Mouse (Mus musculus): Measurements from ENCODE around the gene Slc22a12.

Gene Slc22a12

DNA sequence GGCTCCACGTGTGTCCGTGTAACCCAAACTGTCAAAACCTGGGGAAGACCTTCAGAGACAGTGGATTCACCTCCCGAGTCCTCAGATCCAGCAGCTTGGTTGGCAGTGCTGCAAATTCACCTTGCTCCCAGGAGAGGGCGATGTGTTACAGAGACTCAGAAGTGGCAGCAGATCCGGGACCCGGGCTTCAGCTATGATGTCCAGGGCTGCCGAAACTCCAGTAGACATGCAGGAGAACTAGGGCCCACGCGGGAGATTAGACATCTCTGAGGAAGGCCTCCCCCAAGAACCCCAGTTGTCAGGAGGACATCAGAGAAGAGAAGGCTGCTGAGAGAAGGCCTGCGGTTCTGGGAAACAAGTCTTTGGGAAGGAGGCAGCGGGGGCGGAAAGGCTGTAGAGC, 50.7 kb downstream of the Slc22a12 start:
- peak; percentile 88 to 90 for DNase-seq

DNA sequence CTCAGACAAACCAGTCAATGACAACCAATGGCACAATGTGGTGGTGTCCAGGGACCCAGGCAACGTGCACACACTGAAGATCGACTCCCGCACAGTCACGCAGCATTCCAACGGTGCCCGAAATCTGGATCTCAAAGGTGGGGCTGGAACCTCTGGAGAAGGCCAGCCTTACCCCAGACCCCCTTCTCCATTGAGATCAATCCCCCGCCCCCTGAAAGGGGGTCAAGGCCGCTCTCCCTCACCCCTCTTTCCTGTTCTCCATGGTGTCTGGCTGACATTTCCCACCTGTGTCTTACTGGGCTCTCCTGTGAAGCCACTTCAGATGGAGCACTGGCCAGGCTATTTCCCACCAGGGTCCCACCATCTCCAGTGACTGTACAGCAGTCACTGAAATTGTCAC, 51.3 kb downstream of the Slc22a12 start:
- DNase-seq: peak in 1 of 2 experiments; percentile 40

DNA sequence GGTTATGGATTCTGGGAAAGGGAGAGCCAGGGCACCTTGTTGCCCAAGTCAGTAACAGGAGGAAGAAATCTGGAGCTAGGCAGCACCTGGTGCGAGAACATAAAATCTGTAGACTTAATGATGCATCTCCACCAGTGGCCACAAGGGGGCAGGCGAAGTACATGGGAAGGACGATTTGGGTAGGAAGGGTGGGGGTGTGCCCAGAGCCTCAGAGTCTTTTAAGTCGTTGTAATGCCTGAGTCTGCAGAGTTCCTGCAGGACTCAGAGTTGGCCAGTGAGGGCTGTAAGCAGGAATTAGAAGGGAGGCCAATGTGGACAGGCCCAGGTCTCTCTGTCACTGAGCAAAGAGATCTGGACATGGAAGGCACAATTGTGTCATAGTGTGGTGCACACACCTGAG, 53.8 kb downstream of the Slc22a12 start:
- peak; percentile 91 to 95 for DNase-seq

All from cerebellum, postnatal 25 days (tissue).